Mouse (Mus musculus) neural tube, embryonic 14.5 days (tissue): Measurements from ENCODE around the gene Gtf2ird1. TPM values are rescaled to one million over a fixed set of nuclear protein-coding genes. Genes with fewer than 3 reads are reported as not detected.

Source experiments
- ATAC-seq: fragments of 200-750 bp; cut with Nextera tagmentation; 2 replicates; pipeline ENCODE4 v1.8.0; 2017; ENCODE audit warnings: low read depth, mild to moderate bottlenecking, moderate TSS enrichment, moderate library complexity
- H3K27ac ChIP-seq: fragments of 300-500 bp; sonication (generic); 2 replicates; pipeline ENCODE4 v1.5.1; 2014; ENCODE audit warnings: low read depth, mild to moderate bottlenecking, control low read depth, low read length, moderate library complexity, mixed read lengths
- H3K27me3 ChIP-seq: fragments of 300-500 bp; sonication (generic); 2 replicates; pipeline ENCODE4 v1.6.1; 2014; ENCODE audit warnings: low read length; ENCODE audit not compliant: control insufficient read depth, insufficient read depth
- H3K36me3 ChIP-seq: fragments of 300-500 bp; sonication (generic); 2 replicates; pipeline ENCODE4 v1.6.1; 2014; ENCODE audit warnings: low read length, mixed read lengths; ENCODE audit not compliant: control insufficient read depth, insufficient read depth
- H3K4me1 ChIP-seq: fragments of 300-500 bp; sonication (generic); 2 replicates; pipeline ENCODE4 v1.6.1; 2014; ENCODE audit warnings: low read length; ENCODE audit not compliant: control insufficient read depth, insufficient read depth
- H3K4me2 ChIP-seq: fragments of 300-500 bp; sonication (generic); 2 replicates; pipeline ENCODE4 v1.6.1; 2014; ENCODE audit warnings: mild to moderate bottlenecking, low read depth, low read length, control low read depth
- H3K4me3 ChIP-seq: fragments of 300-500 bp; sonication (generic); 2 replicates; pipeline ENCODE4 v1.5.1; 2014; ENCODE audit warnings: low read depth, low read length, control low read depth, mixed read lengths
- H3K9ac ChIP-seq: fragments of 300-500 bp; sonication (generic); replicated peaks from 2 replicates; pipeline ENCODE4 v1.6.1; 2014; ENCODE audit warnings: low read depth, mild to moderate bottlenecking, control low read depth, low read length, mixed read lengths
- H3K9me3 ChIP-seq: fragments of 300-500 bp; sonication (generic); 2 replicates; pipeline ENCODE4 v1.6.1; 2016; ENCODE audit warnings: low read length; ENCODE audit not compliant: control insufficient read depth
- WGBS: fragments of 180-500 bp; shearing (Covaris S2); extraction: QIAGEN DNeasy Blood & Tissue Kit; methylation state at CpG from one replicate; pipeline ENCODE4 v1.1.7; 2014; 5-methylcytosine and 5-hydroxymethylcytosine counted together
- polyA plus RNA-seq: library from polyadenylated mRNA; unstranded; fragments of >200 nt; fragmentation: Nextera tagmentation; extraction: Ambion mirVana; gene quantifications from 2 replicates; pipeline ENCODE4 v1.2.1, GENCODE M21; 2014

The Gtf2ird1 gene
- polyA plus RNA-seq, 1 experiment from 2014 or later, result 60.3 TPM

DNA sequence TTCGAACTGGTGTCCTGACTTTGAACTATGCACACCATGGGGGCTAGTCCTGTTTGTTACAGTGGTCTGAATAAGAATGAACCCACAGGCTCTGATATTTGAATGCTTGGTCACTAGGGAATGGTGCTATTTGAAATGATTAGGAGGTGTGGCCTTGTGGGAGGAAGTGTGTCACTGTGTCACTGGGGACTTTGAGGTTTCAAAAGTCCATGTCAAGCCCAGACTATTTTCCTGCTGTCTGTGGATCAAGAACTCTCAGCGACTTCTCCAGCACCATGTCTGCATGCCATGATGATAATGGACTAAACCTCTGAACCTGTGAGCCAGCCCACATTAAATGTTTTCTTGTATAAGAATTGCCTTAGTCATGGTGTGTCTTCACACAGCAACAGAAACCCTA lies 44.2 kb downstream of the Gtf2ird1 start:
- H3K36me3 ChIP-seq, result peaks cover 37% of the 10 kb centered on the region
- WGBS, result 89% methylated on average over 2 of the region's 2 CpGs
- no peak overlapping the region for H3K4me3 ChIP-seq
- H3K9me3 ChIP-seq, result no peaks in the 10 kb centered on the region
- no peak overlapping the region for H3K9ac ChIP-seq
- no peak overlapping the region for H3K27ac ChIP-seq
- no peaks in the 10 kb centered on the region for H3K27me3 ChIP-seq
- H3K4me2 ChIP-seq, result no peak overlapping the region
- ATAC-seq, result no peak
- no peaks in the 10 kb centered on the region for H3K4me1 ChIP-seq

DNA sequence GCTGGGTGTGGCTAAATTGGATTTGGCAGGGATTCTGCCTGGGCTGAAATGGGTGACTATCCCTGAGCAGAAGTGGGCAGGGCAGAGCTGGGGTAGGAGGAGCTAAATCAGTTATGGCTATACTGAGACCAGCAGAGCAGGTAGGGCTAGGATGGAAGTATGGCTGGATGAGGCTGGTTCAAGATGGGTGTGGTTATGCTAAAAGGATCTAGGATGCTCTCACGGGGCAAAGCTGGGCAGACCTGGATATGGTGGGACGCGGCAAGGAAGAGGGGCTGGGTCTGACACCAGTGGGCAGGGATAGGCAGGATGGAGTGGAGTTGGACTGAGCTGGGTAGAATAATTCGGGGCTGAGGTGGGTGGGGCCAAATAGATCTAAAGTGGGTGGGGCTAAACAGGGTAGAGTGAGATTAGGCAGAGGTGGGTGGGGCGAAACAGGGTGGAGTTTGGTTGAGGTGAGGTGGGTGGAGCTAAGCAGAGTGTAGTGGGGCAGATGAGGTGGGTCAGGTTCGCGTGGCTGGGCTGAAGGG lies 46.1 kb downstream of the Gtf2ird1 start:
- no peak overlapping the region for H3K9ac ChIP-seq
- H3K27me3 ChIP-seq, result no peaks in the 10 kb centered on the region
- no peak overlapping the region for H3K4me3 ChIP-seq
- no peak for ATAC-seq
- no peak overlapping the region for H3K4me2 ChIP-seq
- H3K36me3 ChIP-seq, result peaks cover 53% of the 10 kb centered on the region
- no peaks in the 10 kb centered on the region for H3K4me1 ChIP-seq
- H3K9me3 ChIP-seq, result no peaks in the 10 kb centered on the region
- no peak overlapping the region for H3K27ac ChIP-seq
- 91% methylated on average over 7 of the region's 7 CpGs for WGBS

DNA sequence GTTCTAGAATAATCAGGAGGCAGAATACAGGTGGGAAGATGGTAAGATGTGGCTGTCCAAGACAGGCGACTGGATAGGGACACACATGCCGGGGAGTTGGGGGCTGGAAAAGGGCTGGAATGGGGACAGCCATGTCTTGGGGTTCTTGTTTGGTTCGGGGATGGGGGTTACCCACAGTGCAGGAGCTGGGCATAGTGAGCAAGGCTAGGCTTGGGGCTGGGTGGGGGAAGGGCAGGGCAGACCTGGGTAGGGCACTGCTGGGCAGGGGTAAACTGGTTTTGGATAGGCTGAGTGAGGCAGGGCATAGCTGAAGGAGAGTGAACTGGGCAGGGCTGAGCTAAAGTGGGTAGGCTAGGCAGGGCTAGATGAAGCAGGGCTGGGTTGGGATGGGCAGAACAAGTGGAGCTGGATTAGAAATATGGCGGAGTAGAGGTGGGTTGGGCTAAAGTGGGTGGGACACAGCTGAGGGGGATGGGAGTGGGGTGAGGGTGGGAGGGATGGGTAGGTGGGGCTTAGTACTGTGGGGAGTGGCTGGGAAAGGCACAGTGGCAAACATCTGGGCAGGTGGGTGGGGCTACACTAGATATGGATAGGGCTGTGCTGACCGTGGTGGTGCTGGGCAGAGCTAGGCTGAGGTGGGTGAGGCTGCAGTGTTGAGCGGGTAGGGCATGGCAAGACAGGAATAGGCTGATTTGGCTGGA lies 46.8 kb downstream of the Gtf2ird1 start:
- Histone ChIP-seq H3K4me3 (no peak overlapping the region), H3K4me2 (no peak overlapping the region), H3K27me3 (no peaks in the 10 kb centered on the region), H3K9ac (no peak overlapping the region), H3K4me1 (no peaks in the 10 kb centered on the region), H3K9me3 (no peaks in the 10 kb centered on the region), H3K36me3 (peaks cover 53% of the 10 kb centered on the region), H3K27ac (no peak overlapping the region)
- ATAC-seq, result no peak
- WGBS, result 95% methylated on average over 6 of the region's 6 CpGs

DNA sequence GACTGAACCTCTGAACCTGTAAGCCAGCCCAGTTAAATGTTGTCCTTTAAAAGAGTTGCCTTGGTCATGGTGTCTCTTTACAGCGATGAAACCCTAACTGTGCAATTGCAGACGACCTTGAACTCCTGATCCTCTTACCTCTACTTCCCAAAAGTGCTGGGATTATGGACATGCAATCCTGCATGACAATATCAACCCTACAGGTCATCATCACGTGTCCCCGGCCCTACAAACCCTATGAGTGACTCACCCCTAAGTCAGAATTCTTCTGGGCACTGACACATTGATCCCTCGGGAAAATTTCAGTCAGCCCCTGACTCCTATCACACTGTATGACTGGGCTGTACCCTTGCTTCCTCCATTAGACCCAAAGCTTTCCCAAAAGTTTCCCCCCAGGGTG lies 48.4 kb downstream of the Gtf2ird1 start:
- H3K4me3 ChIP-seq, result no peak overlapping the region
- H3K27me3 ChIP-seq, result no peaks in the 10 kb centered on the region
- H3K4me1 ChIP-seq, result no peaks in the 10 kb centered on the region
- 94% methylated on average over 5 of the region's 5 CpGs for WGBS
- no peak overlapping the region for H3K9ac ChIP-seq
- no peak overlapping the region for H3K4me2 ChIP-seq
- no peaks in the 10 kb centered on the region for H3K9me3 ChIP-seq
- no peak overlapping the region for H3K27ac ChIP-seq
- no peak for ATAC-seq
- peaks cover 62% of the 10 kb centered on the region for H3K36me3 ChIP-seq

DNA sequence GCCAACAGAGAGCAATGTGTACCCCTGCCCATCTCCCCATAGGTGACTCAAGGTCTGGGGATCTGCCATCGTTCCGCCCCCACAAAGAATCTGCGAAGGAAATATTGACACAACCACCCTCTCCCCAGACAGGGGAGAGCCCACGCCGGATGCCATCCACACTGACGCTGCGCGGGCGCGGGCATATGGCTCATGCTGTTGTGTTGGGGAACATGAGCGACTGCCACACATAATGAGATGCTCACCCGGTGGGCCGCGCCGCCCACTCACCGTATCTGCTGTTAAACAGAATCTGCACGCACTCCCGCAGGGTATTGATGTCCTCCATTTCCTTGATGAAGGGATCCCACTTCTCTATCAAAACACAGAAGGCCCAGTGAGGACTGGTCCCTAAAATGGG lies 54.7 kb downstream of the Gtf2ird1 start:
- 94% methylated on average over 18 of the region's 18 CpGs for WGBS
- Histone ChIP-seq H3K36me3 (peaks cover 54% of the 10 kb centered on the region), H3K27me3 (no peaks in the 10 kb centered on the region), H3K4me2 (no peak overlapping the region), H3K4me1 (no peaks in the 10 kb centered on the region), H3K27ac (no peak overlapping the region), H3K4me3 (no peak overlapping the region), H3K9ac (no peak overlapping the region), H3K9me3 (no peaks in the 10 kb centered on the region)
- ATAC-seq, result no peak

DNA sequence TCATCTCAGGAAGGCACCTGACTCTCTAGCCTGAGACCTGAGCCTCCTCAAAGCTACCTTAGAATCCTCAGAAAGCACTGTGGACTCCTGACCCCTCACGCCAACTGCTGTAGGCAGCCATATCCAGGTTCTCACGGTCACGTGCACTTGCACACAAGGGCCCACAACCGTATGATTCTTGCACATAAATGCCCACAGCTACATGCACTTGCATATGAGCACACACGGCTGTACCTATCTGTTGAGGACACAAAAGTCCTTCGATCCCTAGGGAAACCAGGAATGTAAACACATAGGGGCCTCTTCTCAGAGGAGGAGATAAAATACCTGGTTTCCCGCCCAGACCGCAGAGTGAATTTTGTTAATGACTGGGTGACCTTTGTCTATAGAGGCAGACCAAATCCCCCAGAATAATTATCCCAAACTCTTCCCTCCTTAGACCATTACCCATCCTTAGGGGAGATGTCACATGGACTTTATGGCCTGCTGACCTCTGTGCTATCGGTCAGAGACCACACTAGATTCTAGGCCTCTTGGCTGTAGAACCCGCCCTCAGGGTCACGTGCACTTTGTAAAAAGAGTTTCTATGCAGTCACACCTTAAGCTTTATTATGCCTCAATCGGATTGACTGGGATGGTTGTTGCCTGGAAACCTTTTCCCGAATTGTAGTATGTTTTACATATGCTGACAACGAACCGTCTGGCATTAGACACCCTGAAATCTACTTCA lies 58.9 kb downstream of the Gtf2ird1 start:
- Histone ChIP-seq H3K27me3 (no peaks in the 10 kb centered on the region), H3K9me3 (no peaks in the 10 kb centered on the region), H3K4me3 (no peak overlapping the region), H3K27ac (no peak overlapping the region), H3K9ac (no peak overlapping the region), H3K4me2 (no peak overlapping the region), H3K36me3 (peaks cover 35% of the 10 kb centered on the region), H3K4me1 (no peaks in the 10 kb centered on the region)
- ATAC-seq, result no peak
- 94% methylated on average over 15 of the region's 15 CpGs for WGBS

DNA sequence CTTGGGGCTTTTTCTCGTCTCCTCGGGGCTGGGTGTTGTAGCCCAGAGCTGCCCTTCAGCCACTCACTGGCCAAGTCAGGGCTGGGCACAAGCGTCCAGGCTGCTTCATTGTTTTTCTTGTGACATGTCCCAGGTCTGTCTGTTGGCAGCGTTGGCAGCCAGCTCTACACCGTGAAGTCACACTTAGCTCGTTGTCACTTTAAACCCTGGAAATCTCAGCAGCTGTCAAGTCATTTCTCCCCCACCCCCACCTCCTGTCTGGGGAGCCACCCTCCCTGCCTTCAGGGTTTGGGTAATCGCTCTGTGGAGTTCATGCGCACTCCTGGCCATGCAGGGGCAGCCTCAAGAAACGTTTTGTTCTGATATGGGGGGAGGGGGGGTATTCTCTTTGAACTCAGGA lies 60.0 kb downstream of the Gtf2ird1 start:
- no peak overlapping the region for H3K9ac ChIP-seq
- H3K4me2 ChIP-seq, result no peak overlapping the region
- H3K4me3 ChIP-seq, result no peak overlapping the region
- H3K36me3 ChIP-seq, result peaks cover 25% of the 10 kb centered on the region
- H3K27me3 ChIP-seq, result no peaks in the 10 kb centered on the region
- no peaks in the 10 kb centered on the region for H3K9me3 ChIP-seq
- H3K4me1 ChIP-seq, result no peaks in the 10 kb centered on the region
- ATAC-seq, result no peak
- 77% methylated on average over 9 of the region's 9 CpGs for WGBS
- no peak overlapping the region for H3K27ac ChIP-seq

DNA sequence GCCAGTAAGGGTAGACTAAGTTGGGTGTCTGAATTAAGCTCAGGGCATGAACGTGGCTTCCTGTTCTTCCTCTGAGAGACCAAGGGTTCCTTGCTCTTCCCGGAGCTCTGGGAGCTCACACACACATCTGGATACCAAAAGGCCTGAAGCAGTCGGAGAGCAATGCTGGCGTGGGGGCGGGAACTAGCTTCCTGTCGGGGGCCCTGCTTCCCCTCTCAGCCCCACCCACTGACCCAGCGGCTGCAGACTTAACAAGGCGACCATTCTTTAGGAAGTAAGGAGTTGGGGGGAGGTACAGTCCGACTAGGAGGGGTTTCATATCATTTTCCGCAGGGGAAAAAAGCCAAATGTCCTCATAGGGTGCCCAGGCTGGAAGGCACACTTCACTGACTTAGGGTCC lies 61.9 kb downstream of the Gtf2ird1 start:
- H3K27ac ChIP-seq, result no peak overlapping the region
- no peaks in the 10 kb centered on the region for H3K4me1 ChIP-seq
- no peaks in the 10 kb centered on the region for H3K9me3 ChIP-seq
- H3K36me3 ChIP-seq, result peaks cover 33% of the 10 kb centered on the region
- no peak for ATAC-seq
- no peak overlapping the region for H3K4me3 ChIP-seq
- no peak overlapping the region for H3K9ac ChIP-seq
- H3K27me3 ChIP-seq, result no peaks in the 10 kb centered on the region
- WGBS, result 43% methylated on average over 10 of the region's 10 CpGs
- H3K4me2 ChIP-seq, result no peak overlapping the region

DNA sequence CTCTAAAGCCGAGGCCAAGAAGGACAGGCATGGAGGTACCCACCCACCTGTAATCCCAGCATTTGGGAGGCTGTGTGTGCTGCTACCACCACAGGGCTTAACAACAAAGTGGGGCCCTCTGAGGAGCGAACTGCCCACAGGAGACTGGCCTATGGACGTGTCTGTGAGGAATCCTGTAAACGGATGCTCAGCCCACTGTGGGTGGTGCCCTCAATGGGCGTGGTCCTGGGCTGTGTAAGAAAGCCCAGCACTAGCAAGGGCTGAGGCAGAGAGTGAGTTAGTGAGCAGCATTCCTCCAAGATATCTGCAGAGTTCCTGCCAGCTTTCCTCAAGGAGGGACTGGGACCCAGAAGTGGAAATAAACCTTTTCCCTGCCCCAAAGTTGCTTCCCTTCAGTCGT lies 62.9 kb downstream of the Gtf2ird1 start:
- WGBS, result 77% methylated on average over 6 of the region's 6 CpGs
- Histone ChIP-seq H3K9ac (no peak overlapping the region), H3K4me1 (no peaks in the 10 kb centered on the region), H3K9me3 (no peaks in the 10 kb centered on the region), H3K4me2 (no peak overlapping the region), H3K27ac (no peak overlapping the region), H3K27me3 (no peaks in the 10 kb centered on the region), H3K36me3 (peaks cover 35% of the 10 kb centered on the region), H3K4me3 (no peak overlapping the region)
- no peak for ATAC-seq
